Comparison of ENCODE assay signal across 12 mouse cellular contexts in genomic region chr1:131417821-131418660, GRCm38 (mm10).
A peak's percentile ranks its signal among the peaks of the same experiment; 100 is the strongest.
DNase-seq lines count a peak whose midpoint lies in the region; ATAC-seq and TF ChIP-seq lines count a peak whose summit lies in the region.
"Had no signal": no experiment of that assay in that cellular context is flagged by ENCODE, and none has a peak within 500 bp of the region (broad histone marks: within the 10 kb centered on the region; RNA-seq: fewer than 3 reads in every experiment).

No protein-coding gene starts in this region.

- H3K9ac ChIP-seq in midbrain, embryonic 14.5 days (replicated peaks; ENCODE audit: low read length) = no peak overlapping the region; the same call in 1 of the 2 replicates

- peak overlapping the region; percentile 29 for H3K4me2 ChIP-seq in midbrain, embryonic 14.5 days (ENCODE audit: low read length)

- H3K9me3 ChIP-seq in midbrain, embryonic 14.5 days (ENCODE audit: control insufficient read depth, low read length) = no peaks in the 10 kb centered on the region

- peak; percentile 89 for ATAC-seq in frontal cortex, adult (ENCODE audit: low TSS enrichment)
- peak; percentile 53; the same call in 1 of the 2 replicates for ATAC-seq in midbrain, embryonic 14.5 days (ENCODE audit: low FRiP score, low TSS enrichment)

- H3K27ac ChIP-seq in layer of hippocampus, adult 2 months = peak overlapping the region; percentile 74
- peak overlapping the region; percentile 82 for H3K27ac ChIP-seq in midbrain, embryonic 14.5 days (replicated peaks; ENCODE audit: low read depth, low read length)

- WGBS in midbrain, embryonic 14.5 days = 42% methylated on average over 5 of the region's 5 CpGs

- no peaks in the 10 kb centered on the region for H3K27me3 ChIP-seq in midbrain, embryonic 14.5 days (ENCODE audit: control insufficient read depth, insufficient read depth, low read length)

- TF ChIP-seq CTCF in layer of hippocampus, adult 2 months (conservative IDR thresholded peaks at IDR 0.05) = no peak

- H3K36me3 ChIP-seq in midbrain, embryonic 14.5 days (ENCODE audit: control insufficient read depth, insufficient read depth, low read length) = no peaks in the 10 kb centered on the region

- H3K4me1 ChIP-seq in midbrain, embryonic 14.5 days (ENCODE audit: control insufficient read depth, insufficient read depth, low read length) = peaks cover 15% of the 10 kb centered on the region; the same call in 1 of the 2 replicates

- DNase-seq in frontal cortex, postnatal 25 days (ENCODE audit: low spot score in 2 of 2) = no peak
- no peak for DNase-seq in layer of hippocampus, adult 2 months (ENCODE audit: low spot score in 2 of 2)
- no peak for DNase-seq in layer of hippocampus, postnatal 10 days (ENCODE audit: low spot score in 2 of 2)
- DNase-seq in cerebellum, adult 9-11 months = peak; percentile 28
- peak; percentile 68 for DNase-seq in midbrain, embryonic 14.5 days
- DNase-seq in testis, postnatal 14 days (ENCODE audit: low spot score) = no peak
- DNase-seq in adrenal gland, postnatal 36 days = no peak
- DNase-seq: adrenal gland, adult 2 months; spleen, adult 18-20 months; thymus, postnatal 36 days had no signal

- no peak overlapping the region for H3K4me3 ChIP-seq in layer of hippocampus, adult 2 months
- H3K4me3 ChIP-seq in midbrain, embryonic 14.5 days (replicated peaks; ENCODE audit: low read depth, low read length) = no peak overlapping the region
- H3K4me3 ChIP-seq: erythroblast, embryonic 14.5 days had no signal

Comparison
In these comparisons a context has a peak if more than half of its experiments do, and no peak if none do; other contexts are left out.
1. DNase-seq: peak in cerebellum, adult 9-11 months (single experiment) and midbrain, embryonic 14.5 days (single experiment); none in frontal cortex, postnatal 25 days (0 of 2), layer of hippocampus, adult 2 months (0 of 2), layer of hippocampus, postnatal 10 days (0 of 2), testis, postnatal 14 days (single experiment) and adrenal gland, postnatal 36 days (0 of 2).